Mouse (Mus musculus) hindbrain, embryonic 15.5 days (tissue): ENCODE results near the gene Ccdc170. TPM values are rescaled to one million over a fixed set of nuclear protein-coding genes. Genes with fewer than 3 reads are reported as not detected.

ENCODE experiments used
- ATAC-seq: fragments of 200-750 bp; cut with Nextera tagmentation; 2 replicates; pipeline ENCODE4 v1.8.0; 2017; ENCODE audit warnings: low read depth, moderate number of reproducible peaks, moderate TSS enrichment; ENCODE audit not compliant: low FRiP score
- H3K27ac ChIP-seq: fragments of 300-500 bp; sonication (generic); replicated peaks from 2 replicates; pipeline ENCODE4 v1.5.1; 2015; ENCODE audit warnings: mild to moderate bottlenecking, inconsistent platforms
- H3K27me3 ChIP-seq: fragments of 300-500 bp; sonication (generic); 2 replicates; pipeline ENCODE4 v1.6.1; 2015; ENCODE audit warnings: control low read depth, inconsistent platforms
- H3K36me3 ChIP-seq: fragments of 300-500 bp; sonication (generic); 2 replicates; pipeline ENCODE4 v1.6.1; 2015; ENCODE audit warnings: control low read depth, inconsistent platforms
- H3K4me1 ChIP-seq: fragments of 300-500 bp; sonication (generic); replicated peaks from 2 replicates; pipeline ENCODE4 v1.6.1; 2015; ENCODE audit warnings: control low read depth, inconsistent platforms
- H3K4me2 ChIP-seq: fragments of 300-500 bp; sonication (generic); 2 replicates; pipeline ENCODE4 v1.6.1; 2015; ENCODE audit warnings: moderate library complexity, mild to moderate bottlenecking, inconsistent platforms
- H3K4me3 ChIP-seq: fragments of 300-500 bp; sonication (generic); 2 replicates; pipeline ENCODE4 v1.5.1; 2015; ENCODE audit warnings: mild to moderate bottlenecking, inconsistent platforms
- H3K9ac ChIP-seq: fragments of 300-500 bp; sonication (generic); 2 replicates; pipeline ENCODE4 v1.6.1; 2015; ENCODE audit warnings: inconsistent platforms
- H3K9me3 ChIP-seq: fragments of 300-500 bp; sonication (generic); 2 replicates; pipeline ENCODE4 v1.6.1; 2016; ENCODE audit warnings: control low read depth, inconsistent platforms
- WGBS: fragments of 180-500 bp; shearing (Covaris S2); methylation state at CpG from one replicate; pipeline ENCODE4 v1.1.7; 2015; 5-methylcytosine and 5-hydroxymethylcytosine counted together
- polyA plus RNA-seq: library from polyadenylated mRNA; unstranded; fragments of >200 nt; fragmentation: Nextera tagmentation; extraction: Ambion mirVana; gene quantifications from 2 replicates; pipeline ENCODE4 v1.2.1, GENCODE M21; 2015

The Ccdc170 gene
- polyA plus RNA-seq, 1 experiment from 2014 or later = 0.32 TPM

DNA sequence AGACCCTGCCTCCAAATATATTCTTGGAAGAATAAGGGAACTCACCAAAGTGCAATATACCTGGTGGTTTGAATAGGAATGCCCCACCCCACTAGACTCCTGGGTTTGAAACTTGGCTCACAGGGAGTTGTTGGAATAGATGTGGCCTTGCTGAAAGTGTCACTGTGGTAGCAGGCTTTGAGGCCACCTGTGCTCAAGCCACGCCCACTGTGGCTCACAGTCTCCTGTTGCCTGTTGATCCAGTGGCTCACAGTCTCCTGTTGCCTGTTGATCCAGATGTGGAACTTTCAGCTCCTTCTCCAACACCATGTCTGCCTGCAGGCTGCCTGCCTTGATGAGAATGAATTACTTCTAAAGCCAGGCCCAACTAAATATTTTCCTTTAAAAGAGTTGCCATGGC is 1.5 kb downstream of the Ccdc170 start:
- WGBS = 83% methylated on average over 1 of the region's 1 CpGs
- Histone ChIP-seq H3K9me3 (no peaks in the 10 kb centered on the region), H3K36me3 (no peaks in the 10 kb centered on the region), H3K4me3 (no peak overlapping the region), H3K4me2 (no peak overlapping the region), H3K4me1 (no peaks in the 10 kb centered on the region), H3K27me3 (no peaks in the 10 kb centered on the region), H3K9ac (no peak overlapping the region), H3K27ac (no peak overlapping the region)
- no peak for ATAC-seq

DNA sequence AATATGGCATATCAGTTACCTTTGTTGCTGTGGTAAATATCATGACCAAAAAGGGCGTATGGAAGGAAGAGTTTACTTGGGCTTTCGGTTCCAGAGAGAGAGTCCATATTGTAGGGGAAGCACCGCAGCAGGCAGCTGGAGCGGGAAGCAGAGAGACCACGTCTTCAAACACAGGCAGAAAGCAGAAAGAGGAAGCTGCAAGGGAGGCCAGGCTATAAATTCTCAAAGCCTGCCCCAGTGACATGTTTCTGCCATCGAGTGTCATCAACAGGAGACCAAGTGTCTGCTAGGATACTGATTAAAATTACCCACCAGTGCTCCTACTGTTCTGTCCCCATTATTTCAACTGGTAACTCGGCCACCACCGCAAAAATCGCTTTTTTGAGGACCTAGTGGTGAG is 2.7 kb downstream of the Ccdc170 start:
- no peak overlapping the region for H3K4me3 ChIP-seq
- H3K4me1 ChIP-seq = no peaks in the 10 kb centered on the region
- no peak overlapping the region for H3K9ac ChIP-seq
- WGBS = 83% methylated on average over 9 of the region's 9 CpGs
- no peak overlapping the region for H3K27ac ChIP-seq
- H3K27me3 ChIP-seq = no peaks in the 10 kb centered on the region
- H3K36me3 ChIP-seq = no peaks in the 10 kb centered on the region
- no peaks in the 10 kb centered on the region for H3K9me3 ChIP-seq
- ATAC-seq = no peak
- H3K4me2 ChIP-seq = no peak overlapping the region

DNA sequence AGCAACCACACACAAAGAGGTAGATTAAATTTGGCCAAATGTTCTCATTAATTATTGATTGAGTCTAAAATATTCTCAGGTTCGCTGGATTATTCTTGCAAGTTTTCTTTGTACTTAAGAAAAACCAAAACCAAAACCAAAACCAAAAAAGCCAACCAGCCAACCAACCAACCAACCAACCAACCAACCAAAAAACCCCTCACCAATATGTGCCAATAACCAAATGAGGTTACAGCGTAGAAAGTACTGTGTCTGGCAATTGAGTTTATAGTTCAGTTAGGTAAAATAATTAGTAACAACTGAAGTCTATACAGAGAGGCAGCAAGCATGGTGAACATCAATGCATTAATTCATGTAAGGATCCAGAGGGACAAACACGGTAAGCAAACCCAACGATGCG is 7.6 kb downstream of the Ccdc170 start:
- no peak overlapping the region for H3K4me2 ChIP-seq
- no peaks in the 10 kb centered on the region for H3K36me3 ChIP-seq
- H3K4me3 ChIP-seq = no peak overlapping the region
- no peak overlapping the region for H3K9ac ChIP-seq
- H3K4me1 ChIP-seq = no peaks in the 10 kb centered on the region
- no peaks in the 10 kb centered on the region for H3K27me3 ChIP-seq
- H3K9me3 ChIP-seq = no peaks in the 10 kb centered on the region
- WGBS = 74% methylated on average over 5 of the region's 5 CpGs
- no peak for ATAC-seq
- no peak overlapping the region for H3K27ac ChIP-seq

DNA sequence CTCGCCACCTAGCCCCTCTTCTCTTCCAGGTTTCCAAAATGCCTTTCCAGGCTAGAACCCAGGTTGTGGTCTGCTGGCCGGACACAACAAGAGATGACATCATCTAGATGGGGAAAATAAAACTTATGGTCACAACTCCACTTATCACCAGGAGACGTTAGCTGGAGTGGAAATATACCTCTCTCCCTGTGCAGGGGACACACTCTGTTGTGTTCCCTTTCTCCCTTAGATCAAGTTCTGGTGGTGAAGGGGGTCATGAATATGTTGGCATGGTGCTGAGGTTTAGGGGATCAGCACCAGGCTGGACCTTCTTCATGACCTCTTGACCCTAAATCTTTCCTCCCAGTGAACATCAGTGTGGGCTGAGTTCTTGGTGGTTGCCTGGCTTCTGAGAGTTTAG is 9.0 kb downstream of the Ccdc170 start:
- no peak overlapping the region for H3K27ac ChIP-seq
- H3K4me3 ChIP-seq = no peak overlapping the region
- no peak overlapping the region for H3K9ac ChIP-seq
- H3K36me3 ChIP-seq = no peaks in the 10 kb centered on the region
- H3K9me3 ChIP-seq = no peaks in the 10 kb centered on the region
- H3K4me2 ChIP-seq = no peak overlapping the region
- no peaks in the 10 kb centered on the region for H3K4me1 ChIP-seq
- WGBS = 63% methylated on average over 3 of the region's 3 CpGs
- no peaks in the 10 kb centered on the region for H3K27me3 ChIP-seq
- no peak for ATAC-seq

DNA sequence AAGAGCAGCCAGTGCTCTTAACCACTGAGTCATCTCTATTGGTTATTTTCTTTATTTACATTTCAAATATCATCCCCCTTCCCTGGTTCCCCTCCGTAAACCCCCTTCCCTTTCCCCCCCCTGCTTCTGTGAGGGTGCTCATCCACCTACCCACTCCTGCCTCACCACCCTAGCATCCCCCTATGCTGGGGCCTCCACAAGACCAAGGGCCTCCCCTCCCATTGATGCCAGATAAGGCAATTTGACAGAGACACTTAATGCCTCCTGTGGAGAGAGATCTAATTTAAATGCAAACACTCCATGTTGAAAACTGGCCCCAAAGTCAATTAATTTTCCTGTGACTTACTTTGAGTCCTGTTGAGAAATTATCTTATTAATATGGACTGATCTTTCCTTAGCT is 9.7 kb downstream of the Ccdc170 start:
- ATAC-seq = no peak
- Histone ChIP-seq H3K9ac (no peak overlapping the region), H3K9me3 (no peaks in the 10 kb centered on the region), H3K4me2 (no peak overlapping the region), H3K27ac (no peak overlapping the region), H3K27me3 (no peaks in the 10 kb centered on the region), H3K4me3 (no peak overlapping the region), H3K4me1 (no peaks in the 10 kb centered on the region), H3K36me3 (no peaks in the 10 kb centered on the region)
- 33% methylated on average over 1 of the region's 1 CpGs for WGBS

DNA sequence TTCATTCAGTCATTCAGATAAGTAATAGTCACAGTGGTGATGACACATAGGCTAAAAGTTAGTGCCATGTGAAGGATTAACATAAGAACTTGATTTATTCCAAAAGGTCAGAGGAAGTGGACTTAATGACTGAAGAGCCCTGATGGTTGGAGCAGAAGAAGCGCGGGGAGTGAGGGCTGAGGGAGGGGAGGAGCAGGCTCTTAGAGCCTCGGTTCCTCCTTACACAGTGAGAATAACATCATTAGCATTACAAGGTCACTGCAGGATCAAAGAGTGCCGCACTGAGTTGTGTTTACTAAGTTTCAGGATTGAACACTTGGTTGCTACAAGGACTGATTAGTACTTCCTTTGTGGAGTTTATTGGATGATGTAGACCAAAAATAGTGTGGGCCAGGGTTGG is 10.6 kb downstream of the Ccdc170 start:
- Histone ChIP-seq H3K4me2 (no peak overlapping the region), H3K27me3 (no peaks in the 10 kb centered on the region), H3K4me1 (no peaks in the 10 kb centered on the region), H3K27ac (no peak overlapping the region), H3K36me3 (no peaks in the 10 kb centered on the region), H3K4me3 (no peak overlapping the region), H3K9ac (no peak overlapping the region), H3K9me3 (no peaks in the 10 kb centered on the region)
- no peak for ATAC-seq
- WGBS = 10% methylated on average over 4 of the region's 4 CpGs

DNA sequence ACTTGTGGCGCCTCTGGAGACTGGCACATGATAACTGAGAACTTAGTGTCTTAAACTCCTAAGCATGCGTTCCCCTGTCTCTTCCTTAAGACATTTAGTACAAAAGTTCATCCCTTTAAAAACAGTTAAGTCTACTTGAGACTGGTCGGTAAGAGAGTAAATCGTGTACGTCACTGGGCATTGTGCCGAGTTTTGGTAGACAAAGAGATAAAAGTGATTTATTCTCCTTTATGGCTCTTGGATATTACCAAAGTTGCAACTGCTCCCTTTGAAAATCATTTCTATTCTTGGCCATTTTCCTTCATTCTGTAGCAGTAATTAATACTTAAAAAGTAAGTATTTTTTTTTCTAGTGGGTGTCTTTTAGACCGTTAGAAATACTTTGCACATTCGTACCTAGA is 20.9 kb downstream of the Ccdc170 start:
- H3K9me3 ChIP-seq = no peaks in the 10 kb centered on the region
- 90% methylated on average over 8 of the region's 8 CpGs for WGBS

DNA sequence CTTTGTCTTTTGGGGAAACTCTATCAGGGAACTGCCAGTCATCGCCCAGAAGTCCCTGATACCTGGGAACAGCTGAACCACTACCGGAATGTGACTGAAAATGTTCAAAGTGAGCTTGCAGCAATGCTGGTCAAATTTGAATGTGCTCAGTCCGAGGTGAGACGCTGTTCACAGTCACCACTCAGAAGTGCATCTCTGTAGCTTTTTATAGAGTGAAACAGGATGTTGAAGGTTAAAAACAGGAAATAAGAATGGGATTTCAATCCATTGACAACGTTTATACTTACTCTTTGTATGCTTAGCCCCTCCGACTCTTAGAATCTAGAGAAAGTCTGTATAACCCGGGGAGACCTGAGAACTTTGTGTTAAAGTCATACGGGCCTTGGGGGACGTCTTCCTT is 30.4 kb downstream of the Ccdc170 start:
- Histone ChIP-seq H3K36me3 (no peaks in the 10 kb centered on the region), H3K4me1 (no peaks in the 10 kb centered on the region), H3K9ac (no peak overlapping the region), H3K4me2 (no peak overlapping the region), H3K27me3 (no peaks in the 10 kb centered on the region), H3K27ac (no peak overlapping the region), H3K4me3 (no peak overlapping the region), H3K9me3 (no peaks in the 10 kb centered on the region)
- 86% methylated on average over 9 of the region's 9 CpGs for WGBS
- ATAC-seq = no peak

More for the DNA sequence above, 20.9 kb downstream of the Ccdc170 start:
- Histone ChIP-seq H3K4me2 (no peak overlapping the region), H3K4me3 (no peak overlapping the region), H3K27me3 (no peaks in the 10 kb centered on the region), H3K27ac (no peak overlapping the region), H3K9ac (no peak overlapping the region), H3K36me3 (no peaks in the 10 kb centered on the region), H3K4me1 (no peaks in the 10 kb centered on the region)
- no peak for ATAC-seq

DNA sequence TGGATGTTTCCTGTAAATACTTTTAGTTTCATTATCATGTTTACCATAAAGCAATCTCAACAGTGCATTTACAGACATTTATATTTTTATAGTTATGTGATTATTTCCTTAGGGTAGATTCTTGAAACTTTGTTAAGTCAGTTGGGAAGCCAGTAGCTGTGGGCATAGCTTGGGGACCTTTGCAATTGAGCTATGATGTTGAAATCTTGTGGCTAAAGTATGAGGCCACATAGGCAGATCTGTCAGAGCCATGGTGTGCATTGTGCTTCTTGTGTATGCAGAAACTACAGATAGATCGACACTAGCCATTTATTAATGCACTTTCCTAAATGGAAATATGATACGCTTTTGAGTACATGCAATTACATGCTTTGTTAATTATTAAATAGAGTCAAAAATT is 35.3 kb downstream of the Ccdc170 start:
- no peak for ATAC-seq
- H3K4me2 ChIP-seq = no peak overlapping the region
- H3K27ac ChIP-seq = no peak overlapping the region
- H3K9me3 ChIP-seq = no peaks in the 10 kb centered on the region
- H3K4me1 ChIP-seq = no peaks in the 10 kb centered on the region
- no peaks in the 10 kb centered on the region for H3K27me3 ChIP-seq
- no peak overlapping the region for H3K9ac ChIP-seq
- 78% methylated on average over 2 of the region's 2 CpGs for WGBS
- no peaks in the 10 kb centered on the region for H3K36me3 ChIP-seq
- no peak overlapping the region for H3K4me3 ChIP-seq

DNA sequence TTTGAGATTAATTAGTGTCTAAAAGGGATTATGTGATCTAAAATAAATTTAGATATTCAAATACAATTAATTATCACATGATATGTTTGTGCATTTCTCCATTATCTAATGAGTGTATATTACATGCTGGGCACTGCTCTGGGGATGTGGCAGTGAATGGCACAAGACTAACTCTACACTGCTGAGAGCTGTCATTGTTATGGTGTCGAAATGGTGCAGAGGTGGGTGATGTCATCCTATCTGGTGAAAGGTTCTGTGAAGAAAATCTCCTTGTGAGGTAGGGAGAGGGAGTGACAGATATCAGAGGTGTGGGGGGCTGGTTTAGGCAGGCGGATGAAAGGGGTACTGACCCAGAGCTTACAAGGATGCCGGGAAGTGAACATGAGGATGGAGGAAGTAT is 37.3 kb downstream of the Ccdc170 start:
- WGBS = 85% methylated on average over 3 of the region's 3 CpGs

DNA sequence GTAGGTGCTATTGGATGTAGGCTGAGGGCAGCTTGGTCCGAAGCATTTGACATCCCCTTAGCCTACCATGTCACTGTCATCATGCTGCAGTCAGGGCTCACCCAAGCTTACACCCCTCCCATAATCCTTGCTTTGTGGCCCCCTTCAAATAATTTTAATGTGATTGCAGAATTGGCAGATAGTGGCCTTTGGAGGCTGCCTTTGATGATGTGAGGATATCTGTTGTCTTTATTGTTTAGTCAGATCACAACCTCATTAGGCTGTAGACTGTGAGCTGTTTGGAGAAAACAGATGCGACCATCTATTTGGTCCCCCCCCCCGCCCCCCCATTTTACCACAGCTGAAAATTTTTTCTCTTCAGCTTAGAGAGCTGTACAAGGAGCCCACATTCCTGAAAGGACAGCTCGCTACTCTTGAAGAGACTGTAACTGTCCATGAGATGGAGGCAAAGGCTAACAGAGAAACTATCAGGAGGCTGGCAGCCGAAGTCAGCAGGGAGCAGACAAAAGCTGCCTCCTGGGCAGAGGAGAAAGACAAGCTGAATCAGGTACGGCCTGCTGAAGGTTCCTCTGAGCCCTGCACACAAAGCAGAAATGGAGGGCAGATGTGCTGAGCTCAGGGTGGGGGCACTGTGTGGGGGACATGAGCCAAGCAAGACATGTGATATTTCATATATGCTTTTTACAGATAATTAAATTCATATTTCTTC is 38.2 kb downstream of the Ccdc170 start:
- Histone ChIP-seq H3K27ac (no peak overlapping the region), H3K9ac (no peak overlapping the region), H3K4me2 (no peak overlapping the region), H3K9me3 (no peaks in the 10 kb centered on the region), H3K4me3 (no peak overlapping the region), H3K27me3 (no peaks in the 10 kb centered on the region), H3K36me3 (no peaks in the 10 kb centered on the region), H3K4me1 (no peaks in the 10 kb centered on the region)
- 47% methylated on average over 6 of the region's 6 CpGs for WGBS
- ATAC-seq = peak; percentile 85; the same call in 1 of the 2 replicates

More for the DNA sequence above, 37.3 kb downstream of the Ccdc170 start:
- no peak for ATAC-seq
- H3K9me3 ChIP-seq = no peaks in the 10 kb centered on the region
- H3K4me1 ChIP-seq = no peaks in the 10 kb centered on the region
- H3K36me3 ChIP-seq = no peaks in the 10 kb centered on the region
- H3K4me3 ChIP-seq = no peak overlapping the region
- H3K4me2 ChIP-seq = no peak overlapping the region
- no peak overlapping the region for H3K9ac ChIP-seq
- H3K27ac ChIP-seq = no peak overlapping the region
- H3K27me3 ChIP-seq = no peaks in the 10 kb centered on the region

DNA sequence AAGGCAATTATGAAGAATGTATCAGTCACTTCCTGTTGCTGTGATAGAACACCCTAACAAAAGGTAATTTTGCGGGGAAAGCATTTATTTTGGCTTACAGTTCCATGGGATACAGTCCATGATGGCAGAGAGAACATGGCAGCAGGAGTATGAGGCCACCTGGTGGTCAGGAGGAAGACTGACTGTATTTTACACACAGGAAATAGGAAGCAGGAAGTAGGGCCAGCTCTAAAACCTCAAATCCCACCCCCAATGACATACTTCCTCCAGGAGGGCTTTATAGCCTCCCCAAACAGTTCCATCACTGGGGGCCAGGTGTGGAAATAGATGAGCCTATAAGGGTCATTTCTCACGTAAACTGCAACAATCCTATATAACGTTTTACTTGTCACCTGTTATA is 39.8 kb downstream of the Ccdc170 start:
- Histone ChIP-seq H3K27me3 (no peaks in the 10 kb centered on the region), H3K4me1 (no peaks in the 10 kb centered on the region), H3K9me3 (no peaks in the 10 kb centered on the region), H3K36me3 (no peaks in the 10 kb centered on the region), H3K9ac (no peak overlapping the region), H3K27ac (no peak overlapping the region), H3K4me2 (no peak overlapping the region), H3K4me3 (no peak overlapping the region)
- WGBS = 99% methylated on average over 3 of the region's 3 CpGs
- no peak for ATAC-seq

DNA sequence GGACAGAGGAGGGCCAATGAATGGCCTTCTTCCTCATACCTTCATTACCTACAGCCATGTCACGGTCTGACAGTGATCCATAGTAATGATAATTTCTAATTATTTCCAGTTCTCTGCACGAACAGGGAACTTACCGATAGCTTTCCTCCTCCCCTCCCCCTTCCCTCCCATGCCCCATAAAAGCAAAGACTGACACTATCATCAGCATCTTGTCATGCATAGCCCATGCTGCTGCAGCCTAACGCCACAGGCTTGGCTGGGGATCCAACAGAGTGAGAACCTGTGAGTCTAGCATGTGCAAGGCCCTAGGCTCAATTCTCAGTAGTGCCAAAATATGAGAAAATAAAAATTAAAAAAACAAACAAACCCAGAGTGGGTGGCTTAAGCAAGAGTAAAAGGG is 40.8 kb downstream of the Ccdc170 start:
- Histone ChIP-seq H3K27me3 (no peaks in the 10 kb centered on the region), H3K4me3 (no peak overlapping the region), H3K4me2 (no peak overlapping the region), H3K27ac (no peak overlapping the region), H3K4me1 (no peaks in the 10 kb centered on the region), H3K9me3 (no peaks in the 10 kb centered on the region), H3K9ac (no peak overlapping the region), H3K36me3 (no peaks in the 10 kb centered on the region)
- WGBS = 31% methylated on average over 4 of the region's 4 CpGs
- no peak for ATAC-seq
